Comparison of ENCODE assay signal across 28 mouse cellular contexts in genomic region chr17:29627285-29627684, GRCm38 (mm10). TPM values are rescaled to one million over a fixed set of nuclear protein-coding genes. Genes with fewer than 3 reads are reported as not detected.
DNase-seq lines count a peak whose midpoint lies in the region; ATAC-seq and TF ChIP-seq lines count a peak whose summit lies in the region.
"Had no signal": no experiment of that assay in that cellular context is flagged by ENCODE, and none has a peak within 500 bp of the region (broad histone marks: within the 10 kb centered on the region; RNA-seq: fewer than 3 reads in every experiment).

No protein-coding gene starts in this region.

- WGBS in midbrain, postnatal 0 days, result 91% methylated on average over 9 of the region's 9 CpGs
- 92% methylated on average over 9 of the region's 9 CpGs for WGBS in lung, adult 2 months

- H3K4me1 ChIP-seq in midbrain, postnatal 0 days (ENCODE audit: insufficient read depth, low read length), result no peaks in the 10 kb centered on the region
- peaks cover 3% of the 10 kb centered on the region; the same call in 1 of the 2 replicates for H3K4me1 ChIP-seq in lung, adult 2 months (ENCODE audit: control insufficient read depth, insufficient read depth, low read length)
- H3K4me1 ChIP-seq: embryonic facial prominence, embryonic 12.5 days; forebrain, embryonic 10.5 days; forebrain, embryonic 15.5 days; heart, embryonic 12.5 days; midbrain, embryonic 13.5 days had no signal

- no peak for TF ChIP-seq POLR2A in lung, adult 2 months (IDR thresholded peaks at IDR 0.05; ENCODE audit: borderline replicate concordance, extremely low read depth, low read depth, low read length)

- no peak overlapping the region for H3K4me2 ChIP-seq in midbrain, postnatal 0 days (ENCODE audit: low read depth, low read length, poor library complexity, severe bottlenecking)
- H3K4me2 ChIP-seq: embryonic facial prominence, embryonic 12.5 days; forebrain, embryonic 15.5 days; heart, embryonic 12.5 days; hindbrain, embryonic 14.5 days; liver, embryonic 12.5 days; midbrain, embryonic 13.5 days had no signal

- ATAC-seq in midbrain, postnatal 0 days (ENCODE audit: low FRiP score), result no peak
- ATAC-seq: forebrain, embryonic 15.5 days; intestine, postnatal 0 days; liver, embryonic 12.5 days; liver, postnatal 0 days; lung, postnatal 0 days; midbrain, embryonic 13.5 days; Patski had no signal

- no peak for TF ChIP-seq CTCF in midbrain, postnatal 0 days (IDR thresholded peaks at IDR 0.05)
- TF ChIP-seq CTCF in lung, adult 2 months (IDR thresholded peaks at IDR 0.05; ENCODE audit: insufficient read depth, low read length), result no peak

- H3K9ac ChIP-seq in midbrain, postnatal 0 days (replicated peaks; ENCODE audit: low read length, poor library complexity, severe bottlenecking), result no peak overlapping the region
- H3K9ac ChIP-seq: embryonic facial prominence, embryonic 12.5 days; forebrain, embryonic 15.5 days; heart, embryonic 12.5 days; hindbrain, embryonic 14.5 days; liver, embryonic 12.5 days; liver, postnatal 0 days; midbrain, embryonic 13.5 days had no signal

- no peaks in the 10 kb centered on the region for H3K27me3 ChIP-seq in midbrain, postnatal 0 days (ENCODE audit: insufficient read depth, low read length)
- H3K27me3 ChIP-seq: CH12.LX; embryonic facial prominence, embryonic 12.5 days; forebrain, embryonic 15.5 days; heart, embryonic 12.5 days; liver, embryonic 12.5 days; midbrain, embryonic 13.5 days; Patski had no signal

- intact Hi-C loops in gastrocnemius, postnatal 14 days (cut with DNase I; ENCODE audit: low total_unique reads), result no loop called here

- H3K27ac ChIP-seq in midbrain, postnatal 0 days (ENCODE audit: low read depth, low read length), result no peak overlapping the region
- H3K27ac ChIP-seq: embryonic facial prominence, embryonic 12.5 days; forebrain, embryonic 10.5 days; forebrain, embryonic 15.5 days; hindbrain, embryonic 14.5 days; layer of hippocampus, adult 2 months; liver, embryonic 12.5 days; macrophage; midbrain, embryonic 13.5 days had no signal

- peak; percentile 50 for DNase-seq in adrenal gland, postnatal 10 days
- DNase-seq in adrenal gland, adult 18-20 months (ENCODE audit: low spot score in 2 of 2), result no peak
- DNase-seq in spleen, postnatal 36 days (ENCODE audit: low spot score in 2 of 2), result peak; percentile 25 to 45
- no peak for DNase-seq in spleen, postnatal 14 days (ENCODE audit: low spot score in 2 of 2)
- peak; percentile 58 for DNase-seq in gastrocnemius, postnatal 14 days
- no peak for DNase-seq in midbrain, postnatal 0 days (ENCODE audit: low spot score)
- DNase-seq in lung, adult 2 months, result no peak
- DNase-seq in embryo, embryonic 9.5 days (ENCODE audit: extremely low spot score), result no peak
- DNase-seq: cerebellum, adult 8-10 months; cerebellum, postnatal 25 days; heart, postnatal 4 days; kidney, postnatal 36 days; left cerebral cortex, postnatal 4 days; liver, postnatal 0 days; thymus, postnatal 14 days had no signal

- H3K9me3 ChIP-seq in midbrain, postnatal 0 days (ENCODE audit: low read length), result no peaks in the 10 kb centered on the region
- H3K9me3 ChIP-seq: embryonic facial prominence, embryonic 12.5 days; forebrain, embryonic 10.5 days; forebrain, embryonic 15.5 days; heart, embryonic 12.5 days; liver, embryonic 12.5 days; midbrain, embryonic 13.5 days had no signal

- no peak overlapping the region for H3K4me3 ChIP-seq in midbrain, postnatal 0 days (ENCODE audit: low read depth, low read length)
- no peak overlapping the region for H3K4me3 ChIP-seq in lung, adult 2 months (replicated peaks; ENCODE audit: extremely low read depth, low read depth, low read length)
- H3K4me3 ChIP-seq: embryonic facial prominence, embryonic 12.5 days; forebrain, embryonic 10.5 days; forebrain, embryonic 15.5 days; heart, embryonic 12.5 days; layer of hippocampus, adult 2 months; liver, embryonic 12.5 days; midbrain, embryonic 13.5 days had no signal

- H3K36me3 ChIP-seq in midbrain, postnatal 0 days (ENCODE audit: insufficient read depth, low read length), result peaks cover 70% of the 10 kb centered on the region

RNA-seq across cellular contexts. Expression of gene Gm28043, which starts 12.6 kb away (rescaled TPM):
- total RNA-seq in adrenal gland, postnatal 10 days (2021), result 1 to 10 TPM; 2.3 to 4.6 TPM
- total RNA-seq in adrenal gland, adult 18-20 months (2021), result 1 to 10 TPM; 2.3 to 3.0 TPM
- total RNA-seq in gastrocnemius, postnatal 14 days (2021), result under 1 TPM; 0.68 to 0.86 TPM
- 3.8 and 6.7 TPM in 2 replicates for total RNA-seq in midbrain, postnatal 0 days (2014; rRNA removed)
- 1.2 and 1.7 TPM in 2 replicates for polyA plus RNA-seq in midbrain, postnatal 0 days (2015; fragmentation: Nextera tagmentation; extraction: Ambion mirVana)
- 0.75 and 1.2 TPM in 2 replicates for polyA plus RNA-seq in lung, adult 2 months (2012; rRNA removed)

RNA-seq across cellular contexts. Expression of gene Rnf8, which starts 12.7 kb away (rescaled TPM):
- total RNA-seq in adrenal gland, postnatal 10 days (2021), result 10 to 100 TPM; 43.1 to 50.7 TPM
- total RNA-seq in adrenal gland, adult 18-20 months (2021), result 10 to 100 TPM; 35.1 to 68.3 TPM
- 10 to 100 TPM; 19.8 to 25.6 TPM for total RNA-seq in gastrocnemius, postnatal 14 days (2021)
- total RNA-seq in midbrain, postnatal 0 days (2014; rRNA removed), result 21.9 and 47.2 TPM in 2 replicates
- polyA plus RNA-seq in midbrain, postnatal 0 days (2015; fragmentation: Nextera tagmentation; extraction: Ambion mirVana), result 74.3 and 75.3 TPM in 2 replicates
- polyA plus RNA-seq in lung, adult 2 months (2012; rRNA removed), result 22.5 and 31.1 TPM in 2 replicates

RNA-seq across cellular contexts. Expression of gene Cmtr1, which starts 33.1 kb away (rescaled TPM):
- total RNA-seq in adrenal gland, postnatal 10 days (2021), result 10 to 100 TPM; 52.4 to 99.0 TPM
- 100 to 1,000 TPM in 1 of 2 experiments, 10 to 100 TPM in 1; 76.8 to 116 TPM for total RNA-seq in adrenal gland, adult 18-20 months (2021)
- 10 to 100 TPM; 36.7 to 38.8 TPM for total RNA-seq in gastrocnemius, postnatal 14 days (2021)
- 58.5 and 63.6 TPM in 2 replicates for total RNA-seq in midbrain, postnatal 0 days (2014; rRNA removed)
- polyA plus RNA-seq in midbrain, postnatal 0 days (2015; fragmentation: Nextera tagmentation; extraction: Ambion mirVana), result 105 and 106 TPM in 2 replicates
- 25.4 and 30.7 TPM in 2 replicates for polyA plus RNA-seq in lung, adult 2 months (2012; rRNA removed)

Comparison
In these comparisons a context has a peak if more than half of its experiments do, and no peak if none do; other contexts are left out.
1. DNase-seq: peak in adrenal gland, postnatal 10 days (single experiment), spleen, postnatal 36 days (2 of 2) and gastrocnemius, postnatal 14 days (single experiment); none in adrenal gland, adult 18-20 months (0 of 2), spleen, postnatal 14 days (0 of 2), midbrain, postnatal 0 days (single experiment), lung, adult 2 months (single experiment) and embryo, embryonic 9.5 days (single experiment).